Mouse (Mus musculus) adrenal gland (tissue): ENCODE measurements at regions not wholly inside any gene's neighbourhood (a gene's known extent, or its start where the extent isn't known, plus 50 kb on each side); places are given as distances from the start of the nearest gene placed in this dataset.

Source experiments
- intact Hi-C: fragments of 180-260 bp; cut with DNase I; formaldehyde crosslinking; loops from one replicate; pipeline ENCODE4 v1.15.1; 2025

DNA sequence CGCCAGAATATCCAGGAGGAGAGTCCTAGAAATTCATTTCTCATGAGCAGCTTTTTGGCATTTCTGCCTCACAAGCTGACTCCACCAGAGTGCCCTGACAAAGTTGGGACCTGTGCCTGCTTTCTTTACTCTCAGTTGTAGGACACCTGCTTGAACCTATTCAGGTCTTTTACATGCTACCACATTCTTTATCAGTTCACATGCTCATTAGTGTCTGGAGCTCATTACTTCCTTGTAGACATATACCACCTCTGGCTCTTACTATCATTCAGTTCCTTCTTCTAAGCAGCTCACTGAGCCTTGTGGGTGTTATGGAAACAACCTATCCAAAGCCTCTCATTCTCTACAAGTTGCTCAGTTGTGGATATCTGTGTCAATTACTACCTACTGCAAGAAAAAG lies 363.4 kb upstream of the Gm5150 start:
- intact Hi-C loops, result no loop called here

DNA sequence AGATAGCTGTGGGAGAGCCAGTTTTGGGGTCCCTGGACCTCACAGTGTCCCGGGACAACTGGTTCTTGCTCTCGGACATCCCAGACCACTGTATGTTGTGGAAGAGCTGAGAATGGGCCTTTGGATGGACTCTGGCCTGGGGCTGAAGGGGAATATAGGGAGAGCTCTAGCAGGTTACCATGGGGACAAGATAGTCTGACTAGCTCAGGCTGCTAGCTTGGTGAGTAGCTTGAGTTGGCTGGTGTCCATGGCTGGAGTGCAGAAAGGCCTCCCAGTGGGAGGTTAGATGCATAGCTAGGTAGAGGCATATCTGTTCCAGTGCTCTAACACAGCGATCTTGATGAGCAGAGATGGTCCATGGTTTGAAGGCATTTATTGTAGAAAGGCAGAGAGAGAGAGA lies 356.9 kb upstream of the Gm5150 start:
- intact Hi-C loops, result no loop called here

DNA sequence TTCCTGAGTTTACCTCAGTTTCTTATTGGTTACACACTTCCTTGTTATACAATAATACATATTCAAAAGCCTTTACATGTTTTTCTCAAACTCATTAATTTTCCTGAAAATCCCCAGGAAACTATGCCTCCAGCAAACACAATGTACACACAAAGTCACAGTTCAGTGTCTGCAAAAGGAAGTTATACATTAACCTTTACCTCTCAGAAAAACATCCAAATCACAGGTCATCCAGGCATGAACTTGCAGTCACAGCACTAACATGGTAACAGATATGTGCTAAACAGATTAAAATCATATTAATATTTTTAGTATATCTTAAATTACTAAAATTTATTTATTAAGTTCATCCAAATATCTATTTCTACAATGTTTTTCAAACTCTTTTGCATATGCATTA lies 352.8 kb upstream of the Gm5150 start:
- intact Hi-C loops, result no loop called here

DNA sequence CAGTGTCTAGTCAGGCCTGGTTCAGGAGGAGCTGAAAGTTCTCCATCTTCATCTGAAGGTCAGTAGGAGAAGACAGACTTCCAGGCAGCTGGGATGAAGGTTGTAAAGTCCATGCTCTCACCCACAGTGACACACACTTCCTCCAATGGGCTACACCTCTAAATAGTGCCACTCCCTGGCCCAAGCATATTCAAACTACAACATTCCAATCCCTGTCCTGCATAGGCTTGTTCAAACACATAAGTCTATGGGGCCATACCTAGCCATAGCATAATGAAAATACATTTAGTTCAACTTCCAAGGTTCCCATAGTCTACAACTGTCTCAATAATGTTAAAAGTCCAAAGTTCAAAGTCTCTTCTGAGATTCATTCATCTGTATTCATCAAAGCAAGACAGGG lies 324.5 kb upstream of the Gm5150 start:
- intact Hi-C loops, result no loop called here

DNA sequence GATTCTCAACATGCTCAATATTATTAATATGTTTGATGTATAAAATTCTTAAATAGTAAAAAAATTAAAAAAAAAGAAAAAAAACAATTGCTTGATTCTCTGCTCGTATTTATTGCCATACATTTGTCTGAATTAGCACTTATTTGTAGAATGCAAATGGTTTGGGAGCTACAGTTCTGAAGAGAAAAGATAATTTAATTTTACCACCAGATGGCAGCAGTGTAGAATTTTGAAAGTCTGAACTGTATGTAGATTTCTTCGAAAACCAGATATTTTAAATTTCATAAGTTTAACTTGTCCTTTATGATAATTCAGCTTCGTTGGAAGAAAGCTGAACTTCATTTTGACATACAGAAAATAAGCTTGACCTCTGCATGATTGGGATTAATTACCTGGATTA lies 304.6 kb upstream of the Gm5150 start:
- intact Hi-C loops, result loop anchor here (5.0 kb wide), 1 partner anchor 1511 kb away; no protein-coding TSS in a partner anchor

DNA sequence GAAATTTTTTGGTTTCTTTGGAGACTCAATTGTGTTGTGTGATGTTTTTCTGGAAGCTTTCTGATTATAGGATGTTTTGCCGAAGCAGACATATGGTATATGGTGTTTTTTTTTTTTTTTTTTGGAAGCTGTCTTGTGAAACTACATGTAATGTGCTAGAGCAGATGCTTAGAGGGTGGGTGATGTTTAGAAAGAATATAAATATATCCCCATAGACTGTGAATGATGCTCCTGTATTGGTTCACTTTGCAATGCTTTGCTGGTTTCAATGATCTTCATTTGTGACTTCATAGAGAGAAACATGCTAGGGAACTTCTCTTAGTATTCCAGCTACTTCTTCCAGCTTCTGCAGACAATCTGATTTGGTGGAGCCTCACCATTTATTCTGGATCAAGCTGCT lies 271.2 kb upstream of the Gm5150 start:
- intact Hi-C loops, result no loop called here
